Mouse (Mus musculus) limb, embryonic 10.5 days (tissue): ENCODE measurements at regions not wholly inside any gene's neighbourhood (a gene's known extent, or its start where the extent isn't known, plus 50 kb on each side); places are given as distances from the start of the nearest gene placed in this dataset.

Source experiments
- DNase-seq: peaks from one replicate; pipeline ENCODE4 v3.0.0-alpha.2; 2017; ENCODE audit warnings: low spot score
- H3K27ac ChIP-seq: fragments of 300-500 bp; sonication (generic); 2 replicates; pipeline ENCODE4 v1.5.1; 2016; ENCODE audit warnings: mild to moderate bottlenecking
- H3K27me3 ChIP-seq: fragments of 300-500 bp; sonication (generic); 2 replicates; pipeline ENCODE4 v1.6.1; 2016; ENCODE audit warnings: low read depth, mild to moderate bottlenecking; ENCODE audit not compliant: poor library complexity, severe bottlenecking
- H3K36me3 ChIP-seq: fragments of 300-500 bp; sonication (generic); 2 replicates; pipeline ENCODE4 v1.6.1; 2016; ENCODE audit warnings: mild to moderate bottlenecking, moderate library complexity
- H3K4me1 ChIP-seq: fragments of 300-500 bp; sonication (generic); 2 replicates; pipeline ENCODE4 v1.6.1; 2016
- H3K4me3 ChIP-seq: fragments of 300-500 bp; sonication (generic); 2 replicates; pipeline ENCODE4 v1.5.1; 2016; ENCODE audit warnings: mild to moderate bottlenecking, moderate library complexity
- H3K9me3 ChIP-seq: fragments of 300-500 bp; sonication (generic); replicated peaks from 2 replicates; pipeline ENCODE4 v1.6.1; 2016; ENCODE audit warnings: mild to moderate bottlenecking
- WGBS: fragments of 180-500 bp; shearing (Covaris S2); methylation state at CpG from one replicate; pipeline ENCODE4 v1.1.7; 2016; 5-methylcytosine and 5-hydroxymethylcytosine counted together

DNA sequence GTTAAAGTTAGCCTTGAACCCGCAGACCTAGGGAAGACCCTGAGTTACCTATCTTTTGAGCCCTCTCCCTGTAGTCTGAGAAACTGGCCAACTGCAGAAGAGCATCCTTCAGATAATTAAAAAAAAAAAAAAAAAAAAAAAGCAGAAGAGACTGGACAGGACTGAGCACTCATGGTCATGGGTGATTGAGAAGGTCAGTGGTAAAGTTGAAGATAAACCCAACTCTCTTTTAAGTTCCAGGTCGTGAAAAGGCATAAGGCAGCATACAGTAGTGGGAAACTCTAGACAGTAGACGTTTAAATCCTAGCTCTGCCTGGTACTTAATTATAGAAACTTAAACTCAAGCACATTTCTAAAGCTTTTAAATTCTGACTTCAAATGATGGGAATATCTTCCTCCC lies 84.6 kb upstream of the Rreb1 start:
- 88% methylated on average over 3 of the region's 3 CpGs for WGBS
- no peaks in the 10 kb centered on the region for H3K36me3 ChIP-seq
- no peak overlapping the region for H3K27ac ChIP-seq
- H3K4me1 ChIP-seq = no peaks in the 10 kb centered on the region
- H3K27me3 ChIP-seq = no peaks in the 10 kb centered on the region
- no peak for DNase-seq
- H3K4me3 ChIP-seq = no peak overlapping the region
- no peaks in the 10 kb centered on the region for H3K9me3 ChIP-seq

DNA sequence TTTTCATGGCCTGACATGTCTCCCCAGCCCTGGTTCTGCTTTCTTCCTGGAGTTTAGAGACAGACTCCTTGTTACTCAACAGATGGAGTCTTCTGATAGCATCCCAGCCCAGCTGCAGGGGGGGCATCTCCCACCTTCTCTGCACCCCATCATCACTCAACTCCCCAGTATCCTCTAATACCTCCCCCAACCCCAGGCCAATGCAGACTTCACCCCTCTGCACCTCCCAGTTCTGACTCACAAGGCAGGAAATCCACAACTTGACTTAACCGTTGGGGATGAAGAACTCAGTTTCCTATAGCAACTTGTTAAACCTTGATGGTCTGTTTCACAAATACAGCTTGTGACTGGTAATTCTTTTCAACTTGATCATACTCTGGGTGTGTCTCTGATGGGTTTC lies 73.7 kb upstream of the Rreb1 start:
- Histone ChIP-seq H3K27ac (no peak overlapping the region), H3K4me1 (no peaks in the 10 kb centered on the region), H3K9me3 (no peaks in the 10 kb centered on the region), H3K4me3 (no peak overlapping the region), H3K27me3 (no peaks in the 10 kb centered on the region), H3K36me3 (no peaks in the 10 kb centered on the region)
- 76% methylated on average over 1 of the region's 1 CpGs for whole genome bisulfite sequencing
- DNase-seq = no peak

DNA sequence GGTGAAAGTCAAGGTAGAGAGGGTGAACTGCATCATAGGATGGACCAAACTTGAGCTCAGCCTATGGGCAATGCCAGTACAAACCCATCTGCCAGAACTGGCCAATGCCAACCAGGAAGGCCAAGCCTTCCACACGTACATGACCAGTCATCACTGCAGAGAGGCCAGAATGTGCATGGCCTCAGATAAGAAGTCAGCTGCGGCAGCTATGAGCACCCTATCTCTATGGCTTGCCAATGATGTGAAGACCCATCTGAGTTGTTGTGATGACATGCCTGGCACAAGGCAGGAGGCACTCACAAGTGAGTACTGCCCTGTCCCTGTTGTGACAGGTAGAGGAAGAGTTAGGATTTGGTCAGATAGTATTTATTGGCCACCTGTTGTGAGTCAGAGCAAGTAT lies 72.7 kb upstream of the Rreb1 start:
- no peaks in the 10 kb centered on the region for H3K9me3 ChIP-seq
- H3K27me3 ChIP-seq = no peaks in the 10 kb centered on the region
- no peaks in the 10 kb centered on the region for H3K4me1 ChIP-seq
- WGBS = 83% methylated on average over 2 of the region's 2 CpGs
- no peak for DNase-seq
- no peak overlapping the region for H3K4me3 ChIP-seq
- H3K36me3 ChIP-seq = no peaks in the 10 kb centered on the region
- no peak overlapping the region for H3K27ac ChIP-seq

DNA sequence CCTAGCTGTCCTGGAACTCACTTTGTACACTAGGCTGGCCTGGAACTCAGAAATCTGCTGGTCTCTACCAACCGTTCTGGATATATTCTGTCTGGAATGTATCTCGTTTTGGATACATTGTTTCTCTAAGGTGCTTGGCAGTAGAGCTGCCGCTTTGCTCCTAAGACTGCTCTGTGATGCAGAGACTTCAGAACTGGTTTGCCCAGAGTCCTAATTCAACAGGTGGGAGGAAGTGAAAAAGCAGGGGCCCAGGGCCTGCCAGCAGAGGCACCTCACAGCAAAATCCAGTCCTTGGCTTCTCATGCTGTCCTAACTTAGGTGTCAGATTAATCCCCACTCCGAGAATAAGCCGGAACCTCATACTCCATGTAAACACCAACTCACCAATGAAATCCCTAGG lies 67.3 kb upstream of the Rreb1 start:
- H3K4me1 ChIP-seq = no peaks in the 10 kb centered on the region; the same call in 1 of the 2 replicates
- no peak overlapping the region for H3K27ac ChIP-seq
- no peak overlapping the region for H3K4me3 ChIP-seq
- WGBS = 86% methylated on average over 5 of the region's 5 CpGs
- H3K27me3 ChIP-seq = no peaks in the 10 kb centered on the region
- H3K36me3 ChIP-seq = no peaks in the 10 kb centered on the region
- no peak for DNase-seq
- no peaks in the 10 kb centered on the region for H3K9me3 ChIP-seq

DNA sequence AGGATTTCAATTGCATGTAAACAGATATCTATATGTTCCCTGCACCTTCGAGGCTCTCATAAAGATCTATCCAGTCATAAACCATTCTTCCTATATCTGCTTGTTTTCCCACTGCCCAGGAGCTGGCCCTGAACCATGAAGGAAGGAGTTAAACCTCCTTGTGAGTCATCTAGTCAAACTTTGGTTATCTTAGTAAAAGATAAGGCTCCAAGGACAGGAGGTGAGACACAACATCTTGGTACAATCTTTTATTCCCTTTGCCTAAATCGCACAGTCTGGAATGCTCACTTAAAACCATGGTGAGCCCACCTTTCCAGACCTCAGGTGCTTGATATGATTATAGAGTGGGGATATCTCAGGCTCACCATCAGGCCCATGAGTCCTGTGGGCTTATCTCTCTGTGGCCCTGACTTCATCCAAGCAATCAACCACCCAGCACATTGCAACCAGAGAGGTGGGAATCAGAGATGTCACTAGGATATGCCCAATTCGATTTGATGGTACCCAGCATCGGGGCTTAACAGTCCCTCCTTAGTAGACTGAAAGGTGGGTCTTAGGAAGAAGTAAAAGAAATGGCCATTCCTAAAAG lies 65.2 kb upstream of the Rreb1 start:
- no peak for DNase-seq
- Histone ChIP-seq H3K9me3 (no peaks in the 10 kb centered on the region), H3K4me1 (no peaks in the 10 kb centered on the region; the same call in 1 of the 2 replicates), H3K4me3 (no peak overlapping the region), H3K27me3 (no peaks in the 10 kb centered on the region), H3K27ac (no peak overlapping the region), H3K36me3 (no peaks in the 10 kb centered on the region)
- WGBS = 79% methylated on average over 4 of the region's 4 CpGs

DNA sequence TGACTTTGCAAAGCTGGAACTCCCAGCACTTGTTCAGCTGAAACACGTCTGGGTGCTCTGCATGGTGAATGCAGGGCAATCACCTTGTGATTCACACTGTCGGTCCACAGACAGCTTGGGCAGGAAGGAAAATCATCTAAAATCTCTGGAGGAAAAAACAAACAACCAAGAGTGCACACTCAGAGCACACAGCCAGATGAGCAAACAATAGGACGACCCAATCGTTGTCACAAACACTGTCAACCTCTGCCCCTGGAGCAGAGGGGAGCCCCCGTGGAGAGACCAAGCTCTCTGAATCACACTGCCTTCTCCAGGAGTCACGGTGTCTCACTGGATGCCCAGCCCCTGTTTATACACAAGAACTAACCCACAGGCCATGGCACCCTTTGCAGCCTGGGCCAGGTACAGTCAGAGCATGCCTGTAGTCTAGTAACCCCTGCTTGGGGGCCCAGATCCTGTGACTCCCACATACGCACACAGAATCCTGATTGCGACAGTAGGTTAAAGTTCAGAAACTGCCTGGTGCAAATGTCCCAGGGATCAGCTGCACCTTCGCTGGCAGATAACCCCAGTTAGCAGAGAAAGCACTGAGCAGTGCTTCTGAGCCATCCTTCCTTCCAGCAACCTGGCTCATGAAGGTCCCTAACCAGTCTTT lies 63.0 kb upstream of the Rreb1 start:
- WGBS = 62% methylated on average over 9 of the region's 9 CpGs
- Histone ChIP-seq H3K9me3 (no peaks in the 10 kb centered on the region), H3K4me3 (no peak overlapping the region), H3K27ac (no peak overlapping the region), H3K36me3 (no peaks in the 10 kb centered on the region), H3K4me1 (no peaks in the 10 kb centered on the region; the same call in 1 of the 2 replicates), H3K27me3 (no peaks in the 10 kb centered on the region)
- no peak for DNase-seq

DNA sequence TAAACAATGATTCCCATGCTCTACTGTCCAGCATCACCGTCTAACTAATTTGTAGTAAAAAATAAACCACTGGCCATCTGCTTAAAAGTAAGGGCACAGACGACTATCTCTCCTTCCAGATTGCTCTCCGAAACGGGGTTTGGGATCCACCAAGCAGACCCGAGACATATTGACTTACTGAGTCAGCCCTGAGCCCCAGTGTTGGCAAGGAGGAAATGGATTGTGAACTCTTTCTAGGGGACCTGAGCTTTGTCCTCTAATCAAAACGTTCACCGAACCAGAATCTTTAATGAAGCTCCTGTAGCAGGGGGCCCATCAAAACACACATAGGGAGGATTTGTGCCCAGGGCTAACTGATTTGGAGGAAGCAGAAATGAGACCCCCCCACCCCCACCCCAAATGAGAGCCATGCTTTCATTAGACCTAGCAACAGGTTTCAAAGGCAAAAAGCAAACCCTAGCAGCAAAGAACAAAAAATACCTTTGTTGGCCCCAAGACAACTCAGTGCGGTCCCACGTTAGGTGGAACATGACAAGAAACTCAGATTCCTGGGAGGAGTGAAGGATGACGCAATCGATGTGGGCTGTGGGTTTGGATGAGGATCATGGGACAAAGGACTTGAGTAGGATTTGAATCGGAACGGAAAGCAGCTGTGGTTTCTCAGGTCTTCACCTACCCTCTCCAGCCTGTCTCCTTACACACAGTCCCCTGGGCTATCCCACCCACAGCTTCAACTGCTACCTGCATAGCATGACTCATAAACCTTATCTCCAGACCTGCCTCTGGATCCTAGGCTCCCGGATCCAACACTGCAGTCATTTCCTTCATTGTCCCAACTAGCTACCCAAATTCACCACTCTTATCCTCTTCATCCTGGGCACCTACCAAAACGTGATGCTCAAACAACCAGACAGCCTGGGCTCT lies 62.2 kb upstream of the Rreb1 start:
- no peak overlapping the region for H3K27ac ChIP-seq
- H3K27me3 ChIP-seq = no peaks in the 10 kb centered on the region
- no peaks in the 10 kb centered on the region for H3K36me3 ChIP-seq
- H3K4me1 ChIP-seq = no peaks in the 10 kb centered on the region; the same call in 1 of the 2 replicates
- no peaks in the 10 kb centered on the region for H3K9me3 ChIP-seq
- WGBS = 85% methylated on average over 15 of the region's 15 CpGs
- DNase-seq = no peak
- no peak overlapping the region for H3K4me3 ChIP-seq

DNA sequence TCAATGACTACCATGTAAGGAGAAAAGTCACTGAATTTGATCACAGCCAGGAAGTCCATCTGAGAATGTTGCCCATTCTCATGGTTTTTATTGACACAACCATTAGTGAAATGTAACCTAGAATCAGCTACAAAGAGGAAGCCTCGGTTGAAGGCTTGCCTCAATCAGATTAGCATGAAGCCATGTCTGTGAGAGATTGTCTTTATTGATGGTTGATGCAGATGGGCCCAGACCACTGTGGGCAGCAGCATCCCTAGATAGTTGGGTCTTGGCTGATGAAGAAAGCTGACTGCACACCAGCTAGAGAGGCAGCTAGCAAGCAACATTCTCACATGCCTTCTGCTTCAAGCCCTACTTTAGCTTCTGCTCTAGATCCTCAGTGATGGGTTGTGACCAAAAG lies 60.4 kb upstream of the Rreb1 start:
- 82% methylated on average over 1 of the region's 1 CpGs for WGBS

DNA sequence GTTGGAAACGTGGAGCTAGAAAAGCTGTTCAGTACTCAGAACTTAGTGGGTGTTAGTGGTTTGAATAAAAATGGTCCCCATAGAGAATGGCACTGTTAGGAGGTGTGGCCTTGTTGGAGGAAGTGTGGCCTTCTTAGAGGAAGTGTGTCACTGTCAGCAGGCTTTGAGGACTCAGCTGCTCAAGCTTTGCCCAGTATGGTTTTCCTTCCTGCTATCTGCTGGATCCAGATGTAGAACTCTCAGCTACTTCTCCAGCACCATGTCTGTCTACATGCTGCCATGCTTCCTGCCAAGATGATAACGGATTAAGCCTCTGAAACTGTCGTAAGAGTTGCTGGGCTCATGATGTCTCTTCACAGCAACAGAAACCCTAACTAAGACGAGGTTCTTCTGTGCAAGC lies 59.8 kb upstream of the Rreb1 start:
- Histone ChIP-seq H3K9me3 (no peaks in the 10 kb centered on the region), H3K4me1 (no peaks in the 10 kb centered on the region; the same call in 1 of the 2 replicates), H3K27ac (no peak overlapping the region), H3K27me3 (no peaks in the 10 kb centered on the region), H3K36me3 (no peaks in the 10 kb centered on the region), H3K4me3 (no peak overlapping the region)
- WGBS = 78% methylated on average over 4 of the region's 4 CpGs
- DNase-seq = no peak

More for the DNA sequence above, 60.4 kb upstream of the Rreb1 start:
- H3K4me3 ChIP-seq = no peak overlapping the region
- no peaks in the 10 kb centered on the region for H3K9me3 ChIP-seq
- no peaks in the 10 kb centered on the region; the same call in 1 of the 2 replicates for H3K4me1 ChIP-seq
- no peak for DNase-seq
- H3K27ac ChIP-seq = no peak overlapping the region
- H3K36me3 ChIP-seq = no peaks in the 10 kb centered on the region
- no peaks in the 10 kb centered on the region for H3K27me3 ChIP-seq
